Mouse (Mus musculus): ENCODE data around the gene Capn12.

- TF ChIP-seq CTCF (conservative IDR thresholded peaks at IDR 0.05; ENCODE audit: insufficient read depth, insufficient read length, low read depth, low read length) (no peak), POLR2A (IDR thresholded peaks at IDR 0.05; ENCODE audit: low read depth, low read length) (no peak)
Observed at GRCm38 (mm10) chr7:28832137-28832536, 49.1 kb upstream of the Capn12 start.
